Mouse (Mus musculus) c-Kit-positive CD71-positive TER-119-positive erythroid progenitor cells, embryonic 14.5 days (primary cell): ENCODE measurements around the gene Hoxd3.

Source experiments
- DNase-seq: peaks from one replicate; pipeline ENCODE4 v3.0.0-alpha.2; 2013; ENCODE audit warnings: low spot score

Gene Hoxd3

DNA sequence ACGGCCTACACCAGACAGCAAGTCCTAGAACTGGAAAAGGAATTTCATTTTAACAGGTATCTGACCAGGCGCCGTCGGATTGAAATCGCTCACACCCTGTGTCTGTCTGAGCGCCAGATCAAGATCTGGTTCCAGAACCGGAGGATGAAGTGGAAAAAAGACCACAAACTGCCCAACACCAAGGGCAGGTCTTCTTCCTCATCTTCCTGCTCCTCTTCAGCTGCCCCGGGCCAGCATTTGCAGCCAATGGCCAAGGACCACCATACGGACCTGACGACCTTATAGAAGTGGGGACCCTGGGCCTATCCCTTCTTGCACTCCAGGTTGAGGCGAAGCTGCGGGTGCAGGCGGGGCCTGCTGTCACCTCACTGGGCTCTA, 16.6 kb downstream of the Hoxd3 start:
- no peak for DNase-seq

DNA sequence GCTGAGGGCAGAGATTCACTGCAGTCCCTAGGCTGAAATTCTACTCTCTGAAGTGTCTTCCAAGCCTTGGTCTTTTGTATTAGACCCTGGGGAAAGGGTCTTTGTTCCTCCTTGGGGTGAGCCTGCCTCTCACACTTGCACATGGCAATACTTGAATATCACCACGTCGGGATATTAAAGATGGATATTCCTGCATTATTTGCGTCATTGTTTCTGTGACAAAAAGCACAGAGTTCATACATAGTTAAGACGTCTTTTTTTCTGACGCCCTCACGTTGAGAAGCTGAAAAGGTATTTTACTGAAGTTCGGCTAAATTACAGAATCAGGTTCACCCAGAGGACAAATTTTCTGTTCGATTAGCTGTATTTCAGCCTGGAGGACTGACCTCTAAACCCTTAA, 18.6 kb downstream of the Hoxd3 start:
- no peak for DNase-seq

DNA sequence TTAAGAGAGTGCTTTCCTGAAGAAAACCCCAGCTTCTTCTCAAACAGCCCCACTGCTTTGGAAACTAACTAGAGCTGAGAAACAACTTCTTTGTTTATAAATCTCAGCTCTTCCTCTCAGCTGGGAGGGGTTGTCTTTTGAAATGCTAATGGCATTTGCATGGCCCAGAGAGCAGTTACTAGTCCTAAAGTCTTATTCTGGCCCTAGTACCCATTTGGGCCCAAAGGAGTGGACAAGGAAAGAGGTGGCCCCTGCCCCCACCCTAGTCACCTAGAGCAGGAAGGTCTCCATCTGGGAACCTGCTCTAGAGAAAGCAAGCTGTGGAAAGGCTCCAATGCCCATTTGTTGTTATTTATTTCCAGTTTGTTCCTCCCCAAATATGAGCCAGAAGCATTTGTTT, 19.3 kb downstream of the Hoxd3 start:
- DNase-seq = no peak

DNA sequence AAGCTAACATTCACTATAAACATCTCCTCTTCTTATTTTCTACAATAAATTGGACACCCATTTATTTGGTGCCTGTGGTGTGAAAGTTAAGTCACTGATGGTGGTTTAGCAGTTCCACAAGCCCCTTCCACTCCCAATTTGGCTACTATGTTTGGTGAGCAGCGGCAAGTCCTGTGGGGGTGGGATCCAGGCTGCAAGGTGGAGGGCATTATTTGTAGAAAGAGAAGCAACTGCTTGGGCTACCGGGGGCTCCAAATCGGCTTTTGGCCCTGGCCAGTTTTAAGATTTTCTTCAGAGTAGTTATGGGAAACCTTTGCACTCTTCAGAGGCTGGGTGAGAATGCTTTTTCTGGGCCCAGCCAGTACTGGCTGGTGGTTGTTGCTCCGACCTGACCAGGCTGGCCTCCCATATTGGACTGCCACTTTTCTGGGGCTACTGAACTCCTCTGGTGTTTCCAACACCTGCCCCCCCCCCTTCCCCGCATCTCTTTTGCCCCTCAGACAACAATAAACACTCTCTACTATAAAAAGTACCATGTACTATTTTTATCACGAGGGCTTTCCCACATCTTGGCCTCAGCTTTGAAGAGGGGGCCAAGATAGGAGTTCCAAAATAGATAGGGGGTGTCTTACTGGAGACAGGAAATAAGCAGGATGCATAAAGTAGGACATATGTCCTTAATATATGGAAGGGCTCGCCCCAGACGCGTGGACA, 20.2 kb downstream of the Hoxd3 start:
- no peak for DNase-seq

DNA sequence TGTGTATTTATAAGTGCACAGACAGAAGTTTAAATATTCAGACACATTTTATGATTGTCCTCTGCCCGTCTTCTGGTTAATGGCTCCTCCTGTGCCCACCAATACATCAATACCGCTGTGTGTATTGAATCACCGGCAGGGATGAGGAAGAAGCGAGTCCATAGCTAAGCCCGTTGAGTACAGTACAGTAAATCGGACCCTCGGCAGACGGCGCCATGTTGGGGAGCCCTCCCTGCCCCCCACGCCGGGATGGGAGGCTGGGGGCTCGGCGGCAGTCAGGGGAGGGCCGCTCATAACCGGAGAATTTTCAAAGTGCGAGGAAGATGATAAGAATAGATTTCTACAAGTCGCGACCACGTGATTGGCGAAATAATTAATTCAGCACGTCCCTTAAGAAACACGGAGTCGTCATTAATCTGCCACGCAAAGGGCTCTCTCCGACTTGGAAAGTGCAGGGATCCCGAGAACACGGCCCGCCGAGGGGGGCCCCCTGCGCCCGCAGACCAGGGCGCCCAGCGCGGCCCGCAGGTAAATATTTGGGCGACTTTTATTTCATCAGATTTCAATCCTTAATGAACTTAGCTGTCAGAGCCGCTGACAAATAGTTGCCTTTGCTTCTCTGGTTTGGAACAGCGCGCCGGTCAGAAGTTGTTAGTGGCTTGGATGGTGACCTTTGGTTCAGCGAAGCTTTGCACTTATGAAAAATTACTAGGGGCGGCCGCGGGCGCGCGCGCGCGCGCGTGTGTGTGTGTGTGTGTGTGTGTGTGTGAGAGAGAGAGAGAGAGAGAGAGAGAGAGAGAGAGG, 21.0 kb downstream of the Hoxd3 start:
- no peak for DNase-seq

DNA sequence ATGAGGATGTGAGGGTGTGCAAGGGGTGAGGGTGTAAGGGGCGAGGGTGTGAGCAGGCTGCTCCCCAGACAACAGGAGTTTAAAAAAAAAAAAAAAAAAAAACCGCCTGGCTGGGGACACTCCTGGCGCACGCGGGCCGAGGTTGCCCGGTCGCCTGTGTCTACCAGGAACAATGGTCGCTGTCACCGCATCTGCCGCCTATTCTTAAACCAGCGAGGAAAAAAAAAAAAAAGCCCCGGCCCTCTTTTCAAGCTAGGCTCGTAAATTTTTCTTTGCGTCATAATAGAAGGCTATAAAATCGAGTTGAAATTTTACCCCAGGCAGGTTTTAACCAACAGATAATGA, 21.6 kb downstream of the Hoxd3 start:
- DNase-seq = no peak

DNA sequence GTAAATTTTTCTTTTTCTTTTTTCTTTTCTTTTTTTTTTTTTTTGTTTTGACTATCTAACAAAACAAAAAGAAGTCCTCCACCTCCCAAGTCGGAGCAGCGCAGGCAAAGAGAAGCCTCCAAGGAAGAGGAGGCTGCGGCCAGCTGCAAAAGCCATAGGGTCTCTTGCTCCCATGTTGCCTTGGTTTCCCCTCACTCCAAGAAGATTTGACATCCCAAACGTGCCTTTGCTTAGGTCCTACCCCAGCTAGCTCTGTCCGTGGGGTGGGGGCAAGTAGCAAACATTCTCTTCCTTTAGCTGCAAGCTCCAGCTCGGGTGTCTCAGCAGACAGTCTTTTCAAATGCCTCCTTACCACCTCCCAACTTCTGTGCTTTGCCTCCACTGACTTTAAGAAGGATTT, 22.0 kb downstream of the Hoxd3 start:
- DNase-seq = no peak

DNA sequence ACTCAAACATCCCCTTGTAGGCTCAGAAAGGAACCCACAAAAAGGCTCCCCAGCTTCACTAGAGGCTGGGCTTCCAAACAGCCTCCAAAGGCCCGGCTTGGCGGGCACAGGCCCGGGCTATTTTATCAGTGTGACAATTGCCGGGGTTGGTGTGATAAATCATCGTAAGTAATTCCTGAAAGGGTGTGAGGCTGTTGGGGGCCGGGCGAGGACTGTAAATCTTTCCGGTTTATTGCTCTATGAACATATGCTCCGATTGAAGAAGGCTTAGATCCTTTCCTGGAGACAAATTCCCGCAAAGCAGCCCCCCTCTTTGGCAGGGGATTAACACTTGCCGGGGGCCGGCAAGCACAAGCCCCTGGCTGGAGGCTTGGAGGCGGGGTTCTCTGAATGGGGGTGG, 22.7 kb downstream of the Hoxd3 start:
- DNase-seq = no peak

DNA sequence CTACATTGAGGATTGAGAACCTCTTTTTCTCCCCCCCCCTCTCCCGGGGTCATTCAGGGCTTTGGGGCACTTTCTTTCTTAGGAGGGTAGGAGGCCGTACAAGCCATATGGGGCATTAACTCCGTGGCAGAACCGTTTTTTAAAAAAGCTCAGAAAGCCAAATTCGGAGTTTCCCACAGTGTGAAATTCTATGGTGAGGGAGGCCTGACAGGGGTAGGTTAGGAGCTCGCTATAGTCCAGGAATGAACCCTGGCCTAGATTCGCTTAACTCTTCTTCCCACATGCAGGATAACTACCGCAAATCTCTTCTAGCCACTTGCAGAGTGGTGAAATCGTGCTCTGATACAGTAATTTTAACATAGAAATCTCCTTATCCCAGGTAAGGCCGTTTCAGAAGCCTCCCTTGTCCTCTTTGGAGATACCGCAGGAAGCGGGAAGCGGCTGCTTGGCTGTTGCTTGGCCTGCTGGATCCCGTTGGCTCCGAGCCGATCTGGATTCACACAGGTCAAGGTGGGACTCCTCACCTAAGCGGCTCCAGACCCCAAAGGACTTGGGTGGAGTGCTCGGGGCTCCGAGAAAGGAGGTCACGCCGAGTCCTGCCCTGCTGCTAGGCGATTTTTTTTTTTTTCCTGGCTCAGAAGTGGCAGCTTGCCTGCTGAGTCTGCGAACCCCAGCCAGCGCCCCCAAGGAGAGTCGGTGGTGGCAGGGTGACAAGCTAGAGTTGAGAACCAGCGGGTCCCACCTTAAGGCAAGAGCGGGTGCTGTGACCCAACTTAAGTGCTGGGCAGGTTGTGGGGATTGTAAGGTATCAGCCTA, 23.5 kb downstream of the Hoxd3 start:
- DNase-seq = no peak

DNA sequence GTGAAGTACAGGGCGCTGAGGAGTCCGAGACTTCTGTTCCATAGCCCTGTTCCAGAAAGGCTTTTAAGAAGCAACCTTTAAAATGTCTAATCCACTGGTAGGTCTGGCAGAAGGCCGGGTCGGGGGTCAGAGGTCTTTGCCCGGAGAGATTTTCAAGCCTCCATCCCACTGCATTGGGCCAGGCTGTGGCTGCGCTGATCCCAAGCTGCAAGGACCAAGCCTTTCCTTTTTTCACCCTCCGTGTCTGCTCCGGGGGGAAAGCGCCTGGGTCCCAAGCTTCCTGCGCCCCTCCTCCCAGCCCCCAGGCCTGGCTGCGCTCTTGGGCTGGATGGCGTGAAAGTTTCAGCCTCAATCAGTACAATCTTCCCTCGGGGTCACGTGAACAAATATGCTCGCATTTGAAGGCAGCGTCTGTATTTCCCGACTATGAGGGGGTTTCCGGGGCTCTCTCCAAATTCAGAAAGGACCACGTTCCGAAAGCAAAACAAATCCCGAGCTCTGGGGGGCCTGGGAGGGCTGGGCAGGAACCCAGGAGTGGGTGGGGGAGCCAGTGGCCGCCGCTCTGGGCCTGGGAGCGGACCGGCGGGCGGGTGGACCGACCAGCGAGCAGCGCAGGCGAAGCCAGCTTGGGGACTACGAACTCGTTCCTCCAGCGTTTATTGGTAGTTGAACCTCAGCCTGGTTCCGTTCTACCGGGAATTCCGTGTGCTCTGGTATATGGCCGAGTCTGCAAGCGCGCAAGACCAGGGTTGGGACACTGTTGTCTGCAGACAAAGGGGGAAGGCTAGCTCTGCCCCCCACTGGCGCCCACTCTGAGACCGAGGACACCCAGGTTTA, 24.3 kb downstream of the Hoxd3 start:
- no peak for DNase-seq

DNA sequence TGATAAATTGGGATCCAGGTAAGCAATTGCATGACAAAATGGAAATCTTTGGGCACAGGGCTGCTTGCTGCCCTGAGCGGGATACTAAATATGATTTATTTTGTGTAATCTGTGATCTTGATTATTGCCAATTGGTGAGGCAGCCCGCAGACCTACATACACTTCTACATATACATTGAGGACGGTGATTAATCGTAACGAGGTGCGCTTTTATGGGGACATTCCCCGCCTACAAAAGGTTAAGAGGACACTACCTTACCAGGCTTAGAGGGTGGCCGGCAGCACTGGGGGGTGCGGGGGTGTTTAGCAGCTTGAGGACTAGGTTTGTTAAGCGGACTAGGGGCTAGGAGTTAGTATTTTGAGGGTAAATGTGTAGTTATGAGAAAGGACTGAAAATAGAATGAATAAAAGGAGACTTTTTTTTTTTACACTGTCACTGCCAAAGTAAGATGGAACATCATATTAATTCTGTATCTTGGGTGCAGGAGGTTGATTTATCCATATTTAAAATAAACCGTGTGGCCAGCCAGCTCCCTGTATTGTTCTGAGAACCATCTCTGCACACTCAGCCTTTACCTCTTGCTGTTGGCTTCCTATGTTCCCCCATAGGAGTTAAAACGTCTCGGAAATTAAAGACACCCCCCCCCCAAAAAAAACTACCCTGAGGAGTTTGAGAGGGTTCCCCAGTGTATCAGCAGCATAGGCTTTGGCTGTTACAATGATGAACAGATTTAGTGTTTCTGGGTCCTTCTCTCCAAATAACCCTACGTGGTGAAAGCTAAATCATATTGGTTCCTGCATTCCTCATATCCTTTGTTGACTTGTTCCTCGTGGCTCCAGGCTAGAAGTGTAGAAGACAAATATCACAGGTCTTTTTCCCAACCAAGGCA, 25.2 kb downstream of the Hoxd3 start:
- DNase-seq = no peak

DNA sequence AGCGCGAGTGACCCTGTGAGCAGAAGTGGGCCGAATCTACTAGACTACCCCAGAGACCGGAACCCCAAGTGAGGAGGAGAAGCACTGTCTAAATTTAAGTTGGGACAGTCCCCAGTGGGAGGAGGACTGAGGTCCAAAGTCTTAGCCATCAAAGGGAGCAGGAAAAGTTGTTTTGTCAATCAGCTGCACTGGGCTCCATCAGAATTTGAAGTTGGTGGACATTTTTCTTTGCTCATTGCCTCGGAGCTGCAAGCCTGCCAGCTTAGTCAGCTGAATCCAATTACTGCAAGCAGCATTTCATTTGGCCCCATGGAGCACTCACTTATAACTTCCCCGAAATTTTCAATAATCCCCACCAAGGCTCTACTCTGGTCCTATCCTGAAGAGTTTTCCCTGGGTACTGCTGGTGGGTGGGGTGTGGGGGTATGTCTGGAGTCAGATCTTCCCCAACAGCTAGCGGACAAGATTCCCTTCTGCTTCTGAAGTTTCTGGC, 25.9 kb downstream of the Hoxd3 start:
- DNase-seq = no peak

DNA sequence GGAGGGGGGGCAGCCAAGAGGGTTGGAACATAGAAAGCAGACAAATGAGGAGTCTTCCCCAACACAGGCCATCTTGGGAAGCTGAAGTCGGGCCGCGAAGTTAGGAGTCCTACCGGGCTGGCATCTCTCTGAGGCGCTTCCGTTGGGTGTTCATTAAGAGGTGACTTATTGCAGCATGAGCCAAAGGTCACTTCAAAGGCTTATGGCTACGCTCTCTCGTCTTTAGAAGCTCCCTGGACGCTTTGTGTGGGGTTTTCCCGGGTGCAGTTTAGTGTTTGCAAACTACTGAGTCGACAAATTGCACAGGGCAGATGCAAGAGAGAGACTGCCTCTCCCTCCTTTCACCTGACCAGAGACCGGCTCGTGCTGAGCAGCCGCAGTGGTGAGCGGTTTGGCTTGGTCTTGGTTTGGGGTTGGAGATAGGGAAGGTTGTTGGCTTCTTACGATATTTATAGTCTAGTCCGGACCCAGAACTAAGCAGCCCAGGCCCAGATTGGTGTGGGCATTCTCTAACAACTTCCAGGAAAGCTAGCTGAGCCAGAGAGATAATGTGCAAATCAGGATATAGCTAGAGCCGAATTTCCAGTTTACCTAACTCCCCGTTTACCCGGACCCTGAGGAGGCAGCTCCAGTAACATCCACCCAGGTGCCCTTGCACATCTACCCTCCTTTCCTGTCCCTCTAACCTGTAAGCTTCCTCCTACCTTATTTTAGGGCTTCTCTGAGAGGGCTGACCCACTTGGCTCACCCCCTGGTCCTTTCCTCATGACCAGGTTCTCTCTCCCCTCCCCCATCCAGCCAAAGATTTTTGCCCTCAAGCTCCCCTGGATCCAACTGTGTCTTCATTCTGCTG, 27.1 kb downstream of the Hoxd3 start:
- DNase-seq = no peak

DNA sequence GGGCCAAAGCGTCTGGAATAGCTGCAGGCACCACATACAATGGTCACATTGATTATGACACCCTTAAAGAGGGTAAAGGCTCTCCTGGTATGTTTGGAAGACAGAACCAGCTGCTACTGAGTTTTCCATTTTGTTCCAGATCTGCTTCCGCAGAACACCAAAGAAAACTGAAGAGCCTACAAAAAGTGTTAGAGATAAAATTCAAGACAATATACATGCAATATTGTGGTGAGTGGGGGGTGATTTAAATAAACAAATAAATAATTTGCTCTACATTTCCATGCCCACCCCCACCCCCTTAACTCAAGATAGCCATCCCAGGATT, 27.7 kb downstream of the Hoxd3 start:
- DNase-seq = no peak

DNA sequence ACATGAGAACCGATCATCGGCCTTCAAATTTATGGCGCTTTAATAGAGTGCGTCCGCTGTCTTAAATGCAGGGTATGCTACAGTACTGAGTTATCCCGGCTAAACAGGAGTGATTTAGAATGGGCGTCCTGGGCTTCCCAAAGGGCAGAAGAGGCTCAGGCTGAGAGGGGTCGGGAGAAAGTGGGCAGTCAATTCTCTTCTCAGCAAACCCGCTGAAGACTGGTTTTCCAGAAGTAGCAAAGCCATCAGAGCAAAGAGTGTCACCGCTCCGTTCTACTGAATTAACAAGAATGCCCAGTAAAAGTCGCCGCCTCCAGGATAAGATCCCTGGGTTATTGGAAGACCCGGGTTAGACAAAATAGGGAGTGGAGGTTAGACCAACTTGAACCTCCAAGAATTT, 28.1 kb downstream of the Hoxd3 start:
- no peak for DNase-seq

DNA sequence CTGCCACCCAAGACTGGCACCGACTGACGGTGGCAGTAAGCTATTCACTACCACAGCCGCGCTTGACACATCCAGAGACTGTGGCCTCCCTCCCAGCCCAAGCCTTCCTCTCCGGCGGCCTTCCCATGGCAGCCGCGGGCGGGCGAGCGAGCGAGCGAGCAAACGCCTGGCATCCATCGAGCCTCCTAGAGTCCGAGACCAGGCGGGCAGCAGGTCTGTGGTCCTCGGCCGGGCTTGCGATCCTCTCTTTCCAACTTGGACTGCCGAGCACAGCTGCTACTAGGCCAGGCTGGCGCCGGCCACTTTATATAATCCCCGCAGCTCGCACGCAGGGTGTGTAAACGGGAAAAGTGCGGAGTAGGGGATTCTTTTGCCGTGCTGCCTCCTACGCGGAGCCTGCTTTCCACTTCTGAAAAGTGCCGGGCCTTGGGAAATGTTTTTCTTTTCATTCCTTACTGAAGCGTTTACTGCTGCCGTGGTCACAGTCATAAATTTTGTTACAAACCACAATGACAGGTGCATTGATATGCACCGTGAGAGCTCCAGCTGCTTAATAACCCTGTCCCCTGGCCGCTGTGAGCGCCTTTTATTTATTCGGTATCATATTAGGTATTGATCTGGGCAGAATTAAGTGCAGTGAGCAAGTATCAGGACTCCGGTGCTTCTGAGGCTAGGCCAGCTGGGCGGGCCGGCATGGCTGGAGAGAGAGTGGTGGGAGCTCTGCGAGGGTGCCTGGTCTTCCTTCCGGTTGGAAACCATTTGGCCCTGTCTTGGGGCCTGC, 28.8 kb downstream of the Hoxd3 start:
- DNase-seq = no peak

DNA sequence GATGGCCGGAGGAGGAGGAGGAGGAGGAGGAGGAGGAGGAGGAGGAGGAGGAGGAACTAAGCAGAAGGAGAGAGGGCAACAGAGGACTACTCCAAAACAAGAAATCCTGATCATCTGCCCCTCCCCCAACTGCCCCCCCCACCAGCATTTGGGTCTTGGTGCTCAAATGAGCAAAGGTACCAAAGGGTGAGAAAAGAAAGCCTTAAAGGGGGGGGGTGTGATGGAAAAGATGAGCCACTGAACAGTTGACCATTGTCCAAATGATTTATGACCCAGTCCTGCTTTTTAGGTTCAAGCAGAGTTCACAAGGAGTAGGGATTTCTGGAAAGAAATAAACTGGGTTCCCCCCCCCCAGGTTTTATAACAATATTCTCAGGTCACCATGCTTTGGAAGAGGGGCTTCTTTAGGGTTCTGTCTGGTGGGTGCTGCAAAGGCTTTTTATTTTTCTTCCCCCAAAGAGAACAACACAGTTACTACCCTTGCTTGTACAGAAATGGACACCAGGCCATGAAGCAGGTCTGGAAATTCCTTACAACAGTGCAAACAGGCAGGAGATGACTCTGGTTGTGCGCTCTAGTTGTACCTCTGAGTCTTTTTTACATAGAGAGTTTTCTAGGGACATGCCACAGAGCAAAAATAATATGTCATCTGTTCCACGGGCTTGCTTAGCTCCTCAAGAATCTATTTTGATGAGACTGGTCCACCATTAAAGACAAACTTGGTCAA, 29.7 kb downstream of the Hoxd3 start:
- no peak for DNase-seq

DNA sequence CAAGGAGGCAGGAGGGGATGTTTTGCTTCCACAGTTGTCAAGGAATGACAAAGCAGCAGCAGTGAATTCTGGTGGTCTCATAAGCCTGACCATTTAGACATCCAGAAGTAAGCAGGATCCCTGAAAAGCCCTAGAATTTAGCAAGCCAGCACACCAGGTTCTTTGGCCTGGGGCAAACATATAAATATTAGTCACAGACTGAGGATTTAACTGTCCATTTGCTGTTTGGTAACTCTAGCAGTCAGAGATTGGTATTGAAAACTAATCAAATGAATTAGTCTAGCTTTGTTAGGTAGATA, 30.2 kb downstream of the Hoxd3 start:
- no peak for DNase-seq
